Mouse (Mus musculus) limb, embryonic 14.5 days (tissue): ENCODE measurements around the gene Fbxo34. TPM values are rescaled to one million over a fixed set of nuclear protein-coding genes. Genes with fewer than 3 reads are reported as not detected.

Experiments
- ATAC-seq: fragments of 200-750 bp; cut with Nextera tagmentation; 2 replicates; pipeline ENCODE4 v1.8.0; 2017; ENCODE audit warnings: low read depth, moderate number of reproducible peaks, moderate TSS enrichment; ENCODE audit not compliant: low FRiP score
- DNase-seq: peaks from one replicate; pipeline ENCODE4 v3.0.0-alpha.2; 2015; ENCODE audit warnings: low spot score
- H3K27ac ChIP-seq: fragments of 300-500 bp; sonication (generic); replicated peaks from 2 replicates; pipeline ENCODE4 v1.5.1; 2014; ENCODE audit warnings: low read depth, mild to moderate bottlenecking, low read length, moderate library complexity, mixed read lengths
- H3K27me3 ChIP-seq: fragments of 300-500 bp; sonication (generic); 2 replicates; pipeline ENCODE4 v1.6.1; 2014; ENCODE audit warnings: low read length, mixed read lengths; ENCODE audit not compliant: control insufficient read depth, insufficient read depth
- H3K36me3 ChIP-seq: fragments of 300-500 bp; sonication (generic); 2 replicates; pipeline ENCODE4 v1.6.1; 2014; ENCODE audit warnings: mild to moderate bottlenecking, low read length, moderate library complexity, mixed read lengths; ENCODE audit not compliant: control insufficient read depth, insufficient read depth
- H3K4me1 ChIP-seq: fragments of 300-500 bp; sonication (generic); 2 replicates; pipeline ENCODE4 v1.6.1; 2014; ENCODE audit warnings: antibody characterized with exemption, low read length, mixed read lengths; ENCODE audit not compliant: control insufficient read depth, insufficient read depth
- H3K4me2 ChIP-seq: fragments of 300-500 bp; sonication (generic); replicated peaks from 2 replicates; pipeline ENCODE4 v1.6.1; 2014; ENCODE audit warnings: low read depth, mild to moderate bottlenecking, low read length, moderate library complexity; ENCODE audit not compliant: severe bottlenecking
- H3K4me3 ChIP-seq: fragments of 300-500 bp; sonication (generic); replicated peaks from 2 replicates; pipeline ENCODE4 v1.5.1; 2014; ENCODE audit warnings: low read length
- H3K9ac ChIP-seq: fragments of 300-500 bp; sonication (generic); 2 replicates; pipeline ENCODE4 v1.6.1; 2014; ENCODE audit warnings: mild to moderate bottlenecking, low read depth, low read length, moderate library complexity; ENCODE audit not compliant: severe bottlenecking
- H3K9me3 ChIP-seq: fragments of 300-500 bp; sonication (generic); 2 replicates; pipeline ENCODE4 v1.6.1; 2016; ENCODE audit warnings: low read length; ENCODE audit not compliant: control insufficient read depth
- POLR2A ChIP-seq: fragments of 200-500 bp; IDR thresholded peaks from 2 replicates; pipeline ENCODE4 v1.8.0; 2012; ENCODE audit warnings: inconsistent platforms, mild to moderate bottlenecking, moderate library complexity, borderline replicate concordance; ENCODE audit not compliant: insufficient read depth, insufficient read length; ENCODE audit errors: extremely low read depth
- WGBS: fragments of 180-500 bp; shearing (Covaris S2); extraction: QIAGEN DNeasy Blood & Tissue Kit; methylation state at CpG from one replicate; pipeline ENCODE4 v1.1.7; 2014; 5-methylcytosine and 5-hydroxymethylcytosine counted together
- polyA plus RNA-seq, 2 experiments: library from polyadenylated mRNA; depleted of rRNA in 1 of 2; stranded (reverse) in 1 of 2; unstranded in 1 of 2; fragments of >200 nt; fragmentation: Nextera tagmentation in 1 of 2; extraction: Ambion mirVana in 1 of 2; gene quantifications; 2 replicates each; pipeline versions ENCODE4 v1.2.1 to v1.2.3; 2012 to 2014

Fbxo34 gene
- polyA plus RNA-seq, 2 experiments: 19.0 to 26.0 TPM

GRCm38 (mm10) chr14:47473891-47474290 lies 23.7 kb downstream of the Fbxo34 start:
- H3K27me3 ChIP-seq: no peaks in the 10 kb centered on the region
- 79% methylated on average over 9 of the region's 9 CpGs for WGBS
- no peak overlapping the region for H3K4me3 ChIP-seq
- DNase-seq: no peak
- TF ChIP-seq POLR2A: no peak
- no peak for ATAC-seq
- H3K27ac ChIP-seq: no peak overlapping the region
- peaks cover 3% of the 10 kb centered on the region; the same call in 1 of the 2 replicates for H3K36me3 ChIP-seq
- H3K4me1 ChIP-seq: peaks cover 9% of the 10 kb centered on the region; the same call in 1 of the 2 replicates
- no peak overlapping the region; the same call in 1 of the 2 replicates for H3K4me2 ChIP-seq
- no peak overlapping the region for H3K9ac ChIP-seq
- H3K9me3 ChIP-seq: no peaks in the 10 kb centered on the region

- H3K4me2 ChIP-seq: no peak overlapping the region; the same call in 1 of the 2 replicates
- ATAC-seq: no peak
These were observed 24.5 kb downstream of the Fbxo34 start for GRCm38 (mm10) chr14:47474571-47475254.

GRCm38 (mm10) chr14:47476266-47476665 lies 26.0 kb downstream of the Fbxo34 start:
- TF ChIP-seq POLR2A: no peak
- DNase-seq (no peak), ATAC-seq (no peak)
- no peak overlapping the region for H3K9ac ChIP-seq
- no peaks in the 10 kb centered on the region for H3K27me3 ChIP-seq
- no peak overlapping the region for H3K4me2 ChIP-seq
- H3K4me1 ChIP-seq: peaks cover 9% of the 10 kb centered on the region; the same call in 1 of the 2 replicates
- H3K36me3 ChIP-seq: peaks cover 3% of the 10 kb centered on the region; the same call in 1 of the 2 replicates
- WGBS: 78% methylated on average over 4 of the region's 4 CpGs
- H3K4me3 ChIP-seq: no peak overlapping the region
- H3K27ac ChIP-seq: no peak overlapping the region
- H3K9me3 ChIP-seq: no peaks in the 10 kb centered on the region

More at GRCm38 (mm10) chr14:47474571-47475254, 24.5 kb downstream of the Fbxo34 start:
- Histone ChIP-seq H3K27me3 (no peaks in the 10 kb centered on the region), H3K36me3 (peaks cover 3% of the 10 kb centered on the region; the same call in 1 of the 2 replicates), H3K27ac (no peak overlapping the region), H3K9ac (no peak overlapping the region), H3K4me1 (peaks cover 9% of the 10 kb centered on the region; the same call in 1 of the 2 replicates), H3K9me3 (no peaks in the 10 kb centered on the region), H3K4me3 (no peak overlapping the region)
- 90% methylated on average over 8 of the region's 8 CpGs for WGBS
- no peak for DNase-seq
- no peak for TF ChIP-seq POLR2A

- no peaks in the 10 kb centered on the region for H3K27me3 ChIP-seq
- DNase-seq (no peak), ATAC-seq (no peak)
- H3K36me3 ChIP-seq: peaks cover 3% of the 10 kb centered on the region; the same call in 1 of the 2 replicates
- H3K27ac ChIP-seq: no peak overlapping the region
- WGBS: 77% methylated on average over 2 of the region's 2 CpGs
- no peak overlapping the region for H3K9ac ChIP-seq
- no peak overlapping the region for H3K4me3 ChIP-seq
- no peak for TF ChIP-seq POLR2A
- H3K4me2 ChIP-seq: no peak overlapping the region
- peaks cover 9% of the 10 kb centered on the region; the same call in 1 of the 2 replicates for H3K4me1 ChIP-seq
- no peaks in the 10 kb centered on the region for H3K9me3 ChIP-seq
These were observed 27.5 kb downstream of the Fbxo34 start for GRCm38 (mm10) chr14:47477711-47478110.

- no peaks in the 10 kb centered on the region for H3K36me3 ChIP-seq
- no peak overlapping the region for H3K4me3 ChIP-seq
- no peaks in the 10 kb centered on the region for H3K4me1 ChIP-seq
- no peak overlapping the region for H3K27ac ChIP-seq
- DNase-seq (no peak), ATAC-seq (no peak)
- no peak overlapping the region for H3K9ac ChIP-seq
- no peak for TF ChIP-seq POLR2A
- H3K4me2 ChIP-seq: no peak overlapping the region
- no peaks in the 10 kb centered on the region for H3K9me3 ChIP-seq
- H3K27me3 ChIP-seq: no peaks in the 10 kb centered on the region
- 91% methylated on average over 6 of the region's 6 CpGs for WGBS
These were observed 32.0 kb downstream of the Fbxo34 start for GRCm38 (mm10) chr14:47482200-47482599.
